26 mouse cellular contexts compared by ENCODE assay signal in the genomic region with DNA sequence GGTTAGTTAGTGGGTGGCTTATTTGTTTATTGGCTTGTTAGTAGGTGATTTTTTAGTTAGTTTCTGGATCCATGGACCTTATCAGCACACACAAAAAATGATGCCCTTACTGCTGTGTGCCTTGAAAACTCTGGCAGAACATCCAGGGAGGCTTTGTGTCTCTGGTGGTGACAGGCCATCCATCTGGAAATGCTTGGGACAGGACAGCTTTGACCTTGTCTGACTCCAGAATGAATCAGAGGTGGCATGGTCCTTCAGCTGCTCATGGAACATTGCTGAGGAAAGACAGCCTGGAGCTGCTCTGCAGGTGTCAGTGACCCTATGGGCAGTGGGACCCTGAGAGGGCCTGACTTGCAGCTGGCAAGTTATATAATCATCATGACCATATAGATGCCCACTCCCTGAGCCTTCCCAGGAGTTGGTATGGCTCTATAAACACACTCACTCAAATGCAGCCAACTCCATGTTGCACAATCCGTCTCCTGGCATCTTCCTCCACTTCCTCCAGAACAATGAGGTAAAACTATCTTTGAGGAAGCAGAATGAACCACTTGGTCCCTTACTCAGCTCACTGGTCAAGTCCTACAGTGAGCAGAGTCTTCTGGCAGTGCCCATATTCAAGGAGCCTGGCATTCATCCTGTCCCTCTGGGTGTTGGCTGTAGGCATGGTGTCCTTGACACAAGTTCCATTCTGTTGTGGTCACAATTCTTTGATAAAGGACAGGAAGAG. TPM values are rescaled to one million over a fixed set of nuclear protein-coding genes. Genes with fewer than 3 reads are reported as not detected.
DNase-seq lines count a peak whose midpoint lies in the region; ATAC-seq and TF ChIP-seq lines count a peak whose summit lies in the region.
"Had no signal": no experiment of that assay in that cellular context is flagged by ENCODE, and none has a peak within 500 bp of the region (broad histone marks: within the 10 kb centered on the region; RNA-seq: fewer than 3 reads in every experiment).

No protein-coding gene starts in this region.

- H3K4me1 ChIP-seq in intestine, embryonic 15.5 days (replicated peaks): peaks cover 9% of the 10 kb centered on the region; the same call in 1 of the 2 replicates
- H3K4me1 ChIP-seq: hindbrain, embryonic 15.5 days; neural tube, embryonic 15.5 days had no signal

- WGBS in intestine, embryonic 15.5 days: 73% methylated on average over 1 of the region's 1 CpGs

- H3K4me2 ChIP-seq in myocyte (ENCODE audit: low read depth): no peak overlapping the region
- no peak overlapping the region for H3K4me2 ChIP-seq in intestine, embryonic 15.5 days (replicated peaks)
- H3K4me2 ChIP-seq: heart, embryonic 13.5 days; hindbrain, embryonic 15.5 days; liver, embryonic 12.5 days; neural tube, embryonic 15.5 days had no signal

- H3K79me2 ChIP-seq in C2C12 (ENCODE audit: control insufficient read depth, insufficient read depth): peaks cover 100% of the 10 kb centered on the region
- H3K79me2 ChIP-seq in myocyte (ENCODE audit: control insufficient read depth, insufficient read depth): peaks cover 100% of the 10 kb centered on the region

- no peak overlapping the region for H3K9ac ChIP-seq in intestine, embryonic 15.5 days
- H3K9ac ChIP-seq: heart, embryonic 13.5 days; hindbrain, embryonic 15.5 days; liver, embryonic 12.5 days; liver, postnatal 0 days; neural tube, embryonic 15.5 days had no signal

- no peaks in the 10 kb centered on the region for H3K9me3 ChIP-seq in intestine, embryonic 15.5 days
- H3K9me3 ChIP-seq: heart, embryonic 13.5 days; hindbrain, embryonic 15.5 days; liver, embryonic 12.5 days; neural tube, embryonic 15.5 days had no signal

- no peak overlapping the region for H3ac ChIP-seq in C2C12 (ENCODE audit: control insufficient read depth, insufficient read length, low read depth)
- no peak overlapping the region for H3ac ChIP-seq in myocyte (ENCODE audit: control insufficient read depth, insufficient read length)

- TF ChIP-seq POLR2A in myocyte (IDR thresholded peaks at IDR 0.05; ENCODE audit: insufficient read length, low read depth): no peak

- no peak for TF ChIP-seq CTCF in C2C12 (IDR thresholded peaks at IDR 0.05; ENCODE audit: control insufficient read depth, insufficient read depth, insufficient read length)

- H3K27me3 ChIP-seq in C2C12 (ENCODE audit: control insufficient read depth, insufficient read depth, insufficient read length): no peaks in the 10 kb centered on the region
- H3K27me3 ChIP-seq in myocyte (ENCODE audit: control insufficient read depth, insufficient read depth, insufficient read length): no peaks in the 10 kb centered on the region
- no peaks in the 10 kb centered on the region for H3K27me3 ChIP-seq in intestine, embryonic 15.5 days (replicated peaks)
- H3K27me3 ChIP-seq: heart, embryonic 13.5 days; hindbrain, embryonic 15.5 days; liver, embryonic 12.5 days; neural tube, embryonic 15.5 days had no signal

- ATAC-seq in intestine, embryonic 15.5 days: no peak
- ATAC-seq: CD4-positive, CD25-positive, alpha-beta regulatory T cell, adult 4 months; forebrain, embryonic 14.5 days; inflammation-experienced regulatory T-cells, adult 6 months; liver, embryonic 12.5 days; liver, postnatal 0 days had no signal

- peaks cover 22% of the 10 kb centered on the region for H3K36me3 ChIP-seq in C2C12 (ENCODE audit: control insufficient read depth, insufficient read depth)
- peaks cover 10% of the 10 kb centered on the region for H3K36me3 ChIP-seq in myocyte (ENCODE audit: control insufficient read depth, insufficient read depth)
- H3K36me3 ChIP-seq in intestine, embryonic 15.5 days: no peaks in the 10 kb centered on the region
- H3K36me3 ChIP-seq: heart, embryonic 13.5 days; hindbrain, embryonic 15.5 days; liver, embryonic 12.5 days; neural tube, embryonic 15.5 days had no signal

- no peak overlapping the region for H3K4me3 ChIP-seq in C2C12 (ENCODE audit: insufficient read depth, poor library complexity, severe bottlenecking)
- no peak overlapping the region for H3K4me3 ChIP-seq in myocyte
- H3K4me3 ChIP-seq in intestine, embryonic 15.5 days (replicated peaks): no peak overlapping the region
- H3K4me3 ChIP-seq: heart, embryonic 13.5 days; hindbrain, embryonic 15.5 days; liver, embryonic 12.5 days; neural tube, embryonic 15.5 days had no signal

- H3K79me3 ChIP-seq in C2C12 (ENCODE audit: low read depth): peaks cover 99% of the 10 kb centered on the region

- peak; percentile 86 to 91 for DNase-seq in adrenal gland, adult (ENCODE audit: inconsistent age in 2 of 2, low spot score in 1 of 2)
- no peak for DNase-seq in adrenal gland, adult 18-20 months (ENCODE audit: low spot score in 2 of 2)
- peak; percentile 74 for DNase-seq in adrenal gland, postnatal 14 days
- no peak for DNase-seq in cerebellum, postnatal 14 days
- DNase-seq: cerebellum, adult 18-20 months; cerebellum, postnatal 10 days; gastrocnemius, postnatal 25 days; heart, postnatal 10 days; kidney, adult 18-20 months; kidney, postnatal 36 days; left cerebral cortex, postnatal 4 days; liver, postnatal 0 days; midbrain, embryonic 14.5 days; spleen, adult 18-20 months; thymus, postnatal 14 days had no signal

- H3K27ac ChIP-seq in intestine, embryonic 15.5 days: no peak overlapping the region
- H3K27ac ChIP-seq: heart, embryonic 13.5 days; hindbrain, embryonic 15.5 days; liver, embryonic 12.5 days; macrophage; neural tube, embryonic 15.5 days had no signal

TF ChIP-seq in C2C12, 6 proteins besides CTCF, POLR2A, EP300 and RAD21:
- TF ChIP-seq CEBPB (IDR thresholded peaks at IDR 0.05; ENCODE audit: low read depth): peak; percentile 76
- TF ChIP-seq USF1 (IDR thresholded peaks at IDR 0.05; ENCODE audit: low read depth): no peak

TF ChIP-seq in myocyte, 11 proteins besides CTCF, POLR2A, EP300 and RAD21:
- TF ChIP-seq SRF (IDR thresholded peaks at IDR 0.05; ENCODE audit: control insufficient read depth, insufficient read length, low read depth) (no peak), POLR2AphosphoS2 (IDR thresholded peaks at IDR 0.05; ENCODE audit: insufficient read length, low read depth) (no peak), MYOD1 (IDR thresholded peaks at IDR 0.05; ENCODE audit: control insufficient read depth in 1 of 3, insufficient read length in 2 of 3, low read depth in 2 of 3) (peak in 1 of 3 experiments; percentile 6), MYOG (IDR thresholded peaks at IDR 0.05; ENCODE audit: control insufficient read depth in 1 of 3, insufficient read depth in 1 of 3, insufficient read length in 2 of 3, low read depth in 2 of 3) (no peak), REST (IDR thresholded peaks at IDR 0.05; ENCODE audit: insufficient read depth, insufficient read length) (no peak), CEBPB (IDR thresholded peaks at IDR 0.05; ENCODE audit: insufficient read depth, poor library complexity, severe bottlenecking) (peak; percentile 41; the same call in 1 of the 2 replicates), TCF12 (IDR thresholded peaks at IDR 0.05; ENCODE audit: insufficient read depth, poor library complexity, severe bottlenecking) (no peak), E2F4 (IDR thresholded peaks at IDR 0.05; ENCODE audit: insufficient read depth) (no peak), TCF3 (IDR thresholded peaks at IDR 0.05; ENCODE audit: insufficient read length, low read depth) (no peak)

RNA-seq across cellular contexts. Expression of gene Col5a1, which starts 26.5 kb away (rescaled TPM):
- total RNA-seq in adrenal gland, adult 18-20 months (2021): 10 to 100 TPM; 23.8 to 35.6 TPM
- 37.9 TPM for polyA plus RNA-seq in C2C12 (2012; fragmentation: generic; extraction: Trizol)
- 73.1 and 76.7 TPM in 2 replicates for total RNA-seq in adrenal gland, postnatal 14 days (2021)
- 172 TPM for polyA plus RNA-seq in myocyte (2012; fragmentation: generic; extraction: Trizol)
- 96.3 and 97.9 TPM in 2 replicates for polyA plus RNA-seq in intestine, embryonic 15.5 days (2015; fragmentation: Nextera tagmentation; extraction: Ambion mirVana)
- polyA plus RNA-seq: CD4-positive, CD25-positive, alpha-beta regulatory T cell, adult 4 months; inflammation-experienced regulatory T-cells, adult 6 months had no signal

Comparison
In these comparisons a context has a peak if more than half of its experiments do, and no peak if none do; other contexts are left out.
1. DNase-seq: peak in adrenal gland, adult (2 of 2) and adrenal gland, postnatal 14 days (single experiment); none in adrenal gland, adult 18-20 months (0 of 2) and cerebellum, postnatal 14 days (0 of 2).